Mouse (Mus musculus): Measurements from ENCODE around the gene Zdhhc15. TPM values are rescaled to one million over a fixed set of nuclear protein-coding genes. Genes with fewer than 3 reads are reported as not detected.

The Zdhhc15 gene
- total RNA-seq, 4 experiments from 2014 or later: 5.9 to 8.1 (median 6.2) TPM

Other genes with a start within 250 kb of the Zdhhc15 start
- gene Uprt, start 188.2 kb downstream of the Zdhhc15 start, total RNA-seq (2022): 10 to 100 TPM; 14.2 to 17.9 (median 15.2) TPM
- 10 to 100 TPM; 11.4 to 11.8 (median 11.6) TPM for gene Magee2, start 186.2 kb upstream of the Zdhhc15 start, total RNA-seq (2022)

Data from layer of hippocampus, adult 8-10 months (tissue).